Mouse (Mus musculus): ENCODE measurements around the gene 1700003E16Rik. TPM values are rescaled to one million over a fixed set of nuclear protein-coding genes. Genes with fewer than 3 reads are reported as not detected.
A peak's percentile ranks its signal among the peaks of the same experiment; 100 is the strongest.
"Not testable (repeated sequence)": the region's sequence is repeated elsewhere in the genome, so short reads cannot be mapped to it uniquely, and the experiment has no call there.

Gene 1700003E16Rik
- polyA plus RNA-seq, 1 experiment from 2014 or later = 9.4 TPM

DNA sequence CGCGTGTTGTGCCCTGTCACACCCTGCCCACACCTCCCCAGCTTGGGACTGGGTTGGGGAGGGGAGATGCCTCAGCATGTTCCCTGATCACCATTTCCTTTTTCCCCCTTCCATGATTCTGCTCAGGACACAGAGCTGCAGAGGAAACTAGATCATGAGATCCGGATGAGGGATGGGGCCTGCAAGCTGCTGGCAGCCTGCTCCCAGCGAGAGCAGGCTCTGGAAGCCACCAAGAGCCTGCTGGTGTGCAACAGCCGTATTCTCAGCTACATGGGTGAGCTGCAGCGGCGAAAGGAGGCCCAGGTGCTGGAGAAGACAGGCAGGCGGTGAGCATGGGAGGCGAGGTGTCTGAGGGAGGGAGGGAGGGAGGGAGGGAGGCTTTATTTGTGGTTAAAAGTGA, 10.4 kb upstream of the 1700003E16Rik start:
- no peaks in the 10 kb centered on the region for H3K36me3 ChIP-seq (ENCODE audit: control insufficient read depth, insufficient read depth)
- no peaks in the 10 kb centered on the region; the same call in 1 of the 2 replicates for H3K27me3 ChIP-seq (replicated peaks; ENCODE audit: control insufficient read depth, insufficient read depth, low read length)
- no peak overlapping the region for H3K4me3 ChIP-seq (replicated peaks; ENCODE audit: low read length)
- no peak overlapping the region for H3K27ac ChIP-seq (ENCODE audit: low read length)
- H3K4me2 ChIP-seq (ENCODE audit: low read length) = no peak overlapping the region
- no peak for ATAC-seq
- WGBS = 79% methylated on average over 9 of the region's 9 CpGs
- no peaks in the 10 kb centered on the region for H3K9me3 ChIP-seq (ENCODE audit: control insufficient read depth, low read length)
- H3K9ac ChIP-seq (replicated peaks; ENCODE audit: low read depth, low read length) = no peak overlapping the region
- peaks cover 8% of the 10 kb centered on the region for H3K4me1 ChIP-seq (replicated peaks; ENCODE audit: control insufficient read depth, insufficient read depth, low read length)

- H3K4me2 ChIP-seq (ENCODE audit: low read length) = no peak overlapping the region
- no peak overlapping the region for H3K27ac ChIP-seq (ENCODE audit: low read length)
- H3K36me3 ChIP-seq (ENCODE audit: control insufficient read depth, insufficient read depth) = no peaks in the 10 kb centered on the region
- H3K4me1 ChIP-seq (replicated peaks; ENCODE audit: control insufficient read depth, insufficient read depth, low read length) = peaks cover 2% of the 10 kb centered on the region
- H3K9ac ChIP-seq (replicated peaks; ENCODE audit: low read depth, low read length) = no peak overlapping the region
- 58% methylated on average over 7 of the region's 7 CpGs for WGBS
- H3K9me3 ChIP-seq (ENCODE audit: control insufficient read depth, low read length) = no peaks in the 10 kb centered on the region
- ATAC-seq = no peak
- no peaks in the 10 kb centered on the region; the same call in 1 of the 2 replicates for H3K27me3 ChIP-seq (replicated peaks; ENCODE audit: control insufficient read depth, insufficient read depth, low read length)
- H3K4me3 ChIP-seq (replicated peaks; ENCODE audit: low read length) = no peak overlapping the region
Observed at GRCm38 (mm10) chr6:83147280-83147679, 8.9 kb upstream of the 1700003E16Rik start.

- Histone ChIP-seq H3K27me3 (replicated peaks; ENCODE audit: control insufficient read depth, insufficient read depth, low read length) (no peaks in the 10 kb centered on the region), H3K36me3 (ENCODE audit: control insufficient read depth, insufficient read depth) (no peaks in the 10 kb centered on the region; the same call in 1 of the 2 replicates), H3K4me3 (replicated peaks; ENCODE audit: low read length) (no peak overlapping the region), H3K4me2 (ENCODE audit: low read length) (no peak overlapping the region), H3K27ac (ENCODE audit: low read length) (no peak overlapping the region), H3K9me3 (ENCODE audit: control insufficient read depth, low read length) (no peaks in the 10 kb centered on the region), H3K9ac (replicated peaks; ENCODE audit: low read depth, low read length) (no peak overlapping the region), H3K4me1 (replicated peaks; ENCODE audit: control insufficient read depth, insufficient read depth, low read length) (peaks cover 12% of the 10 kb centered on the region)
- ATAC-seq = no peak
- 34% methylated on average over 8 of the region's 8 CpGs for WGBS
Observed at GRCm38 (mm10) chr6:83151721-83152120, 4.5 kb upstream of the 1700003E16Rik start.

- Histone ChIP-seq H3K4me1 (replicated peaks; ENCODE audit: control insufficient read depth, insufficient read depth, low read length) (peaks cover 12% of the 10 kb centered on the region), H3K36me3 (ENCODE audit: control insufficient read depth, insufficient read depth) (no peaks in the 10 kb centered on the region; the same call in 1 of the 2 replicates), H3K27me3 (replicated peaks; ENCODE audit: control insufficient read depth, insufficient read depth, low read length) (no peaks in the 10 kb centered on the region), H3K9me3 (ENCODE audit: control insufficient read depth, low read length) (no peaks in the 10 kb centered on the region), H3K4me3 (replicated peaks; ENCODE audit: low read length) (no peak overlapping the region), H3K9ac (replicated peaks; ENCODE audit: low read depth, low read length) (no peak overlapping the region), H3K27ac (ENCODE audit: low read length) (no peak overlapping the region), H3K4me2 (ENCODE audit: low read length) (no peak overlapping the region)
- ATAC-seq = no peak
- 90% methylated on average over 12 of the region's 12 CpGs for WGBS
Observed at GRCm38 (mm10) chr6:83153038-83153437, 3.2 kb upstream of the 1700003E16Rik start.

- ATAC-seq = no peak
- 84% methylated on average over 5 of the region's 5 CpGs for WGBS
- Histone ChIP-seq H3K4me3 (replicated peaks; ENCODE audit: low read length) (no peak overlapping the region), H3K36me3 (ENCODE audit: control insufficient read depth, insufficient read depth) (no peaks in the 10 kb centered on the region; the same call in 1 of the 2 replicates), H3K27ac (ENCODE audit: low read length) (no peak overlapping the region), H3K9ac (replicated peaks; ENCODE audit: low read depth, low read length) (no peak overlapping the region), H3K9me3 (ENCODE audit: control insufficient read depth, low read length) (no peaks in the 10 kb centered on the region), H3K4me1 (replicated peaks; ENCODE audit: control insufficient read depth, insufficient read depth, low read length) (peaks cover 12% of the 10 kb centered on the region), H3K27me3 (replicated peaks; ENCODE audit: control insufficient read depth, insufficient read depth, low read length) (no peaks in the 10 kb centered on the region), H3K4me2 (ENCODE audit: low read length) (no peak overlapping the region)
Observed at GRCm38 (mm10) chr6:83153485-83153884, 2.7 kb upstream of the 1700003E16Rik start.

DNA sequence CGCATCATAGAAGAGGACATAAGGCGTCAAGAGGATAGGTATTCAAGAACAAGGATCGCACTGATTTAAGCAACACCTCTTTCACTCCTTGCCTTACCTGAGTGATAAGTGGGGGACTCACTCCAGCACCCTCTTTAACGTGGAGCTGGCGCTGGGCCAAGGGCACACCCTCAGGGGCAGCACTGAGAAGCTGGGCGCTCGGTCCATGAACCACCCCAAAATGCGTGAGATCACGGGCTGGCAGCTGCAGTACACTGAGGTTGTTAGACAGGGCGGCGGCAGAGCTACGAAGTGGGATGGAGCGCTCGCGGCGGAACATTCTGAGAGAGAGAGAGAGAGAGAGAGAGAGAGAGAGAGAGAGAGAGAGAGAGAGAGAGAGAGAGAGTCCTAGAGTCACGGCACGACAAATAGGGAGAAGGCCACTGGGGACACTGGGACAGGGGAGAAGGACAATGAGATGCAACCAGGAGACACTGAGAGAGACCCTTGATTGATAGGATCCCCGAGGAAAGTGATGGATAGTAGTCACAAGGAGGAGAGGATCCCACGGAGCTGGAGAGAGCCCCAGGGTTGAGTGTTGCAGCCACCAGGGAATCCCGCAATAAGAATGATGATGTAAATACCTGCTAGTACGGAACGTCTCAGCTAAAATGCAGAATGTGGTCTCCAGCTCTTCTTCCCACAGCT, 509 bp upstream of the 1700003E16Rik start:
- peak overlapping the region; percentile 71 for H3K4me2 ChIP-seq (ENCODE audit: low read length)
- no peaks in the 10 kb centered on the region; the same call in 1 of the 2 replicates for H3K36me3 ChIP-seq (ENCODE audit: control insufficient read depth, insufficient read depth)
- 8% methylated on average over 23 of the region's 23 CpGs for WGBS
- no peak overlapping the region for H3K27ac ChIP-seq (ENCODE audit: low read length)
- H3K9ac ChIP-seq (replicated peaks; ENCODE audit: low read depth, low read length) = peak overlapping the region; percentile 57
- H3K4me1 ChIP-seq (replicated peaks; ENCODE audit: control insufficient read depth, insufficient read depth, low read length) = peaks cover 12% of the 10 kb centered on the region
- peak overlapping the region; percentile 63 for H3K4me3 ChIP-seq (replicated peaks; ENCODE audit: low read length)
- no peaks in the 10 kb centered on the region for H3K9me3 ChIP-seq (ENCODE audit: control insufficient read depth, low read length)
- peak; percentile 51 for ATAC-seq
- peaks cover 8% of the 10 kb centered on the region for H3K27me3 ChIP-seq (replicated peaks; ENCODE audit: control insufficient read depth, insufficient read depth, low read length)

DNA sequence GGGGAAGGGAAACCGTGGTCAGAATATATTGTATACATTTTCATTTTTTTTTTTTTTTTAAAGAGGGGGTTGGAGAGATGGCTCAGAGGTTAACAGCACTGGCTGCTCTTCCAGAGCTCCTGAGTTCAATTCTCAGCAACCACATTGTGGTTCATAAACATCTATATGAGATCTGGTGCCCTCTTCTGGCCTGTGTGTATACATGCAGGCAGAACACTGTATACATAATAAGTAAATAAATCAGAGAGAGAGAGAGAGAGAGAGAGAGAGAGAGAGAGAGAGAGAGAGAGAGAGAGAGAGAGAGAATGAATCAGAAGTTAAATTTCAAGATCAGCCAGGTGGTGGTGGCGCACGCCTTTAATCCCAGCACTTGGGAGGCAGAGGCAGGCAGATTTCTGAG, 3.3 kb downstream of the 1700003E16Rik start:
- WGBS = 22% methylated on average over 3 of the region's 3 CpGs
- ATAC-seq = not testable (repeated sequence)
- peaks cover 25% of the 10 kb centered on the region for H3K4me1 ChIP-seq (replicated peaks; ENCODE audit: control insufficient read depth, insufficient read depth, low read length)

DNA sequence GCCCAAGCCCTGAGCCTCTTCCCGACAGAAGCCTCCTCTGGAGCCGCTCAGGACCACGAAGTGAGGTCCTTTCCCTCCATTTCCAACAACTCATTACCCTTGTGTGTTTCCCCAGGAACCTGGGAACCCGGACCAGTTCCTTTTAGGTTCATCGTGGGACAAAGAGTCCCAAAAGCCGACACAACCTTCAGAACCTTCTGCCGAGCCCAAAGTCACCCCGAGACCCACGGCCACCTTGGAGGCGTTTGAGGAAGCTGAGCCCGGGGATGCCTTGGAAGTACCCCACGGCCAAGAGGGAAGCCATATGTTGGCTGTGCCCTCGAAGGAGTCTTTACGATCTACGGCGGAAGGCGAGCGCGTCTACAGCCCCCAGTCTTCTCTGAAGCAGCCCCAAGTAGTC, 5.2 kb downstream of the 1700003E16Rik start:
- 11% methylated on average over 19 of the region's 19 CpGs for WGBS
- Histone ChIP-seq H3K9ac (replicated peaks; ENCODE audit: low read depth, low read length) (peak overlapping the region; percentile 26; the same call in 1 of the 2 replicates), H3K4me3 (replicated peaks; ENCODE audit: low read length) (no peak overlapping the region; the same call in 1 of the 2 replicates)

More for the DNA sequence above, 3.3 kb downstream of the 1700003E16Rik start:
- not testable (repeated sequence) for H3K27ac ChIP-seq (ENCODE audit: low read length); H3K9me3 ChIP-seq (ENCODE audit: control insufficient read depth, low read length); H3K4me3 ChIP-seq (replicated peaks; ENCODE audit: low read length); H3K4me2 ChIP-seq (ENCODE audit: low read length); H3K9ac ChIP-seq (replicated peaks; ENCODE audit: low read depth, low read length); H3K36me3 ChIP-seq (ENCODE audit: control insufficient read depth, insufficient read depth)
- peaks cover 32% of the 10 kb centered on the region for H3K27me3 ChIP-seq (replicated peaks; ENCODE audit: control insufficient read depth, insufficient read depth, low read length)

GRCm38 (mm10) chr6:83161921-83162641, 5.9 kb downstream of the 1700003E16Rik start:
- no peak overlapping the region for H3K27ac ChIP-seq (ENCODE audit: low read length)
- under 1% methylated on average over 49 of the region's 49 CpGs for WGBS
- H3K4me3 ChIP-seq (replicated peaks; ENCODE audit: low read length) = peak overlapping the region; percentile 29

More for the DNA sequence above, 5.2 kb downstream of the 1700003E16Rik start:
- H3K36me3 ChIP-seq (ENCODE audit: control insufficient read depth, insufficient read depth) = no peaks in the 10 kb centered on the region
- ATAC-seq = no peak
- H3K4me1 ChIP-seq (replicated peaks; ENCODE audit: control insufficient read depth, insufficient read depth, low read length) = peaks cover 17% of the 10 kb centered on the region
- no peak overlapping the region for H3K27ac ChIP-seq (ENCODE audit: low read length)
- no peaks in the 10 kb centered on the region for H3K9me3 ChIP-seq (ENCODE audit: control insufficient read depth, low read length)
- peak overlapping the region; percentile 42 for H3K4me2 ChIP-seq (ENCODE audit: low read length)
- H3K27me3 ChIP-seq (replicated peaks; ENCODE audit: control insufficient read depth, insufficient read depth, low read length) = peaks cover 32% of the 10 kb centered on the region

More at GRCm38 (mm10) chr6:83161921-83162641, 5.9 kb downstream of the 1700003E16Rik start:
- Histone ChIP-seq H3K4me1 (replicated peaks; ENCODE audit: control insufficient read depth, insufficient read depth, low read length) (peaks cover 20% of the 10 kb centered on the region), H3K36me3 (ENCODE audit: control insufficient read depth, insufficient read depth) (no peaks in the 10 kb centered on the region), H3K27me3 (replicated peaks; ENCODE audit: control insufficient read depth, insufficient read depth, low read length) (peaks cover 32% of the 10 kb centered on the region), H3K4me2 (ENCODE audit: low read length) (peak overlapping the region; percentile 42), H3K9ac (replicated peaks; ENCODE audit: low read depth, low read length) (peak overlapping the region; percentile 30; the same call in 1 of the 2 replicates), H3K9me3 (ENCODE audit: control insufficient read depth, low read length) (no peaks in the 10 kb centered on the region)
- ATAC-seq = no peak
